Mouse (Mus musculus) frontal cortex, adult 2 months (tissue): ENCODE data around the gene Armh3. TPM values are rescaled to one million over a fixed set of nuclear protein-coding genes. Genes with fewer than 3 reads are reported as not detected.

Source experiments
- DNase-seq, 2 experiments: peaks; one replicate each; pipeline ENCODE4 v3.0.0; 2022; ENCODE audit warnings: low spot score in 1 of 2; ENCODE audit errors: extremely low spot score in 1 of 2
- polyA plus RNA-seq: library from polyadenylated mRNA; depleted of rRNA; stranded (reverse); fragments of >200 nt; gene quantifications from 2 replicates; pipeline ENCODE4 v1.2.3, GENCODE M21; 2012

Gene Armh3
- polyA plus RNA-seq, 1 experiment: 16.2 TPM

GRCm38 (mm10) chr19:45796061-45796556 is 202.2 kb downstream of the Armh3 start:
- DNase-seq: no peak

GRCm38 (mm10) chr19:45795406-45795944 is 202.8 kb downstream of the Armh3 start:
- DNase-seq: no peak

- no peak for DNase-seq
These were observed 203.6 kb downstream of the Armh3 start for GRCm38 (mm10) chr19:45794718-45795117.

- DNase-seq: no peak
These were observed 205.9 kb downstream of the Armh3 start for GRCm38 (mm10) chr19:45792404-45792803.

- DNase-seq: no peak
These were observed 208.1 kb downstream of the Armh3 start for GRCm38 (mm10) chr19:45789888-45790874.

- no peak for DNase-seq
These were observed 208.9 kb downstream of the Armh3 start for GRCm38 (mm10) chr19:45789365-45789764.

- DNase-seq: no peak
These were observed 210.0 kb downstream of the Armh3 start for GRCm38 (mm10) chr19:45788337-45788736.

- no peak for DNase-seq
These were observed 210.8 kb downstream of the Armh3 start for GRCm38 (mm10) chr19:45787450-45787849.

GRCm38 (mm10) chr19:45785470-45785869 is 212.8 kb downstream of the Armh3 start:
- DNase-seq: no peak

GRCm38 (mm10) chr19:45783933-45784576 is 214.2 kb downstream of the Armh3 start:
- no peak for DNase-seq

GRCm38 (mm10) chr19:45783181-45783932 is 214.9 kb downstream of the Armh3 start, which contains the start of gene Mgea5:
Gene Mgea5 (minus strand): TSS chr19:45783837.
- peak; percentile 97 to 99 for DNase-seq

GRCm38 (mm10) chr19:45782315-45783001 is 215.8 kb downstream of the Armh3 start:
- DNase-seq: peak in 1 of 2 experiments; percentile 52

GRCm38 (mm10) chr19:45781676-45782075 is 216.6 kb downstream of the Armh3 start:
- no peak for DNase-seq

- no peak for DNase-seq
These were observed 217.9 kb downstream of the Armh3 start for GRCm38 (mm10) chr19:45780350-45780915.

- DNase-seq: peak; percentile 33 to 68
These were observed 222.8 kb downstream of the Armh3 start for GRCm38 (mm10) chr19:45775486-45775885.

- no peak for DNase-seq
These were observed 226.8 kb downstream of the Armh3 start for GRCm38 (mm10) chr19:45771501-45771900.
